Mouse (Mus musculus) lung, embryonic 14.5 days (tissue): ENCODE measurements around the gene Cbx6. TPM values are rescaled to one million over a fixed set of nuclear protein-coding genes. Genes with fewer than 3 reads are reported as not detected.
"Not testable (repeated sequence)": the region's sequence is repeated elsewhere in the genome, so short reads cannot be mapped to it uniquely, and the experiment has no call there.

ENCODE experiments used
- ATAC-seq: fragments of 200-750 bp; cut with Nextera tagmentation; 2 replicates; pipeline ENCODE4 v1.8.0; 2017; ENCODE audit warnings: mild to moderate bottlenecking, moderate TSS enrichment, moderate library complexity; ENCODE audit not compliant: insufficient read depth
- DNase-seq: peaks from one replicate; pipeline ENCODE4 v3.0.0-alpha.2; 2015
- H3K27ac ChIP-seq: fragments of 300-500 bp; sonication (generic); 2 replicates; pipeline ENCODE4 v1.5.1; 2014; ENCODE audit warnings: low read depth, mild to moderate bottlenecking, moderate library complexity
- H3K27me3 ChIP-seq: fragments of 300-500 bp; sonication (generic); 2 replicates; pipeline ENCODE4 v1.6.1; 2014; ENCODE audit warnings: low read length, control low read depth; ENCODE audit not compliant: insufficient read depth
- H3K36me3 ChIP-seq: fragments of 300-500 bp; sonication (generic); 2 replicates; pipeline ENCODE4 v1.6.1; 2014; ENCODE audit warnings: control low read depth; ENCODE audit not compliant: insufficient read depth
- H3K4me1 ChIP-seq: fragments of 300-500 bp; sonication (generic); 2 replicates; pipeline ENCODE4 v1.6.1; 2014; ENCODE audit warnings: antibody characterized with exemption, control low read depth; ENCODE audit not compliant: insufficient read depth
- H3K4me2 ChIP-seq: fragments of 300-500 bp; sonication (generic); 2 replicates; pipeline ENCODE4 v1.6.1; 2014; ENCODE audit warnings: mild to moderate bottlenecking
- H3K4me3 ChIP-seq: fragments of 300-500 bp; sonication (generic); 2 replicates; pipeline ENCODE4 v1.5.1; 2014; ENCODE audit warnings: low read depth, low read length
- H3K9ac ChIP-seq: fragments of 300-500 bp; sonication (generic); 2 replicates; pipeline ENCODE4 v1.6.1; 2014
- H3K9me3 ChIP-seq: fragments of 300-500 bp; sonication (generic); 2 replicates; pipeline ENCODE4 v1.6.1; 2016; ENCODE audit warnings: low read depth, low read length, control low read depth
- CTCF ChIP-seq: IDR thresholded peaks from 2 replicates; pipeline ENCODE4 v1.5.1; 2016; ENCODE audit warnings: antibody characterized with exemption, low read depth
- WGBS: fragments of 180-500 bp; shearing (Covaris S2); extraction: QIAGEN DNeasy Blood & Tissue Kit; methylation state at CpG from one replicate; pipeline ENCODE4 v1.1.7; 2014; 5-methylcytosine and 5-hydroxymethylcytosine counted together
- polyA plus RNA-seq: library from polyadenylated mRNA; unstranded; fragments of >200 nt; fragmentation: Nextera tagmentation; extraction: Ambion mirVana; gene quantifications from 2 replicates; pipeline ENCODE4 v1.2.1, GENCODE M21; 2014

Cbx6 gene
- polyA plus RNA-seq, 1 experiment from 2014 or later: 47.1 TPM

GRCm38 (mm10) chr15:79826221-79826935 lies 8.1 kb downstream of the Cbx6 start:
- ATAC-seq (no peak), DNase-seq (no peak)
- Histone ChIP-seq H3K4me3 (no peak overlapping the region), H3K4me2 (no peak overlapping the region), H3K27me3 (no peaks in the 10 kb centered on the region), H3K9ac (no peak overlapping the region), H3K4me1 (no peaks in the 10 kb centered on the region), H3K9me3 (no peaks in the 10 kb centered on the region), H3K36me3 (peaks cover 62% of the 10 kb centered on the region), H3K27ac (no peak overlapping the region)
- WGBS: 78% methylated on average over 9 of the region's 9 CpGs
- TF ChIP-seq CTCF: no peak

- ATAC-seq: no peak
- no peak overlapping the region for H3K4me3 ChIP-seq
- H3K27me3 ChIP-seq: no peaks in the 10 kb centered on the region
- peak; percentile 56 for DNase-seq
- TF ChIP-seq CTCF: peak; percentile 70
- WGBS: 59% methylated on average over 14 of the region's 14 CpGs
- H3K4me2 ChIP-seq: no peak overlapping the region
- H3K27ac ChIP-seq: no peak overlapping the region
- no peaks in the 10 kb centered on the region for H3K9me3 ChIP-seq
- H3K4me1 ChIP-seq: no peaks in the 10 kb centered on the region
- no peak overlapping the region for H3K9ac ChIP-seq
- H3K36me3 ChIP-seq: peaks cover 60% of the 10 kb centered on the region
Measured at GRCm38 (mm10) chr15:79825146-79825825, 9.2 kb downstream of the Cbx6 start.

GRCm38 (mm10) chr15:79823588-79824280 lies 10.8 kb downstream of the Cbx6 start:
- no peak for ATAC-seq
- Histone ChIP-seq H3K27me3 (no peaks in the 10 kb centered on the region), H3K4me2 (no peak overlapping the region), H3K4me3 (no peak overlapping the region), H3K9me3 (no peaks in the 10 kb centered on the region), H3K9ac (no peak overlapping the region), H3K4me1 (no peaks in the 10 kb centered on the region), H3K36me3 (peaks cover 53% of the 10 kb centered on the region), H3K27ac (no peak overlapping the region)
- no peak for TF ChIP-seq CTCF
- WGBS: 61% methylated on average over 19 of the region's 19 CpGs
- peak; percentile 74 for DNase-seq

GRCm38 (mm10) chr15:79822265-79823199 lies 12.0 kb downstream of the Cbx6 start:
- 55% methylated on average over 13 of the region's 13 CpGs for WGBS
- H3K27ac ChIP-seq: no peak overlapping the region
- no peak for TF ChIP-seq CTCF
- no peaks in the 10 kb centered on the region for H3K9me3 ChIP-seq
- no peaks in the 10 kb centered on the region for H3K4me1 ChIP-seq
- ATAC-seq (peak; percentile 12; the same call in 1 of the 2 replicates), DNase-seq (peak; percentile 57)
- H3K36me3 ChIP-seq: peaks cover 41% of the 10 kb centered on the region
- no peak overlapping the region for H3K9ac ChIP-seq
- H3K4me3 ChIP-seq: no peak overlapping the region
- no peak overlapping the region for H3K4me2 ChIP-seq
- H3K27me3 ChIP-seq: no peaks in the 10 kb centered on the region

- H3K36me3 ChIP-seq: peaks cover 8% of the 10 kb centered on the region
- DNase-seq (no peak), ATAC-seq (no peak)
- H3K4me3 ChIP-seq: no peak overlapping the region
- H3K27me3 ChIP-seq: no peaks in the 10 kb centered on the region
- no peaks in the 10 kb centered on the region for H3K9me3 ChIP-seq
- no peaks in the 10 kb centered on the region for H3K4me1 ChIP-seq
- peak; percentile 43 for TF ChIP-seq CTCF
- H3K4me2 ChIP-seq: no peak overlapping the region
- no peak overlapping the region for H3K9ac ChIP-seq
- no peak overlapping the region for H3K27ac ChIP-seq
- WGBS: 82% methylated on average over 4 of the region's 4 CpGs
Measured at GRCm38 (mm10) chr15:79818325-79818724, 16.2 kb downstream of the Cbx6 start.

- H3K4me1 ChIP-seq: no peaks in the 10 kb centered on the region
- H3K27me3 ChIP-seq: no peaks in the 10 kb centered on the region
- no peak overlapping the region for H3K4me2 ChIP-seq
- no peaks in the 10 kb centered on the region for H3K36me3 ChIP-seq
- no peak for TF ChIP-seq CTCF
- no peaks in the 10 kb centered on the region for H3K9me3 ChIP-seq
- ATAC-seq (no peak), DNase-seq (no peak)
- no peak overlapping the region for H3K9ac ChIP-seq
- H3K27ac ChIP-seq: no peak overlapping the region
- H3K4me3 ChIP-seq: no peak overlapping the region
- 39% methylated on average over 8 of the region's 8 CpGs for WGBS
Measured at GRCm38 (mm10) chr15:79813666-79814258, 20.7 kb downstream of the Cbx6 start.

- not testable (repeated sequence) for H3K36me3 ChIP-seq, H3K4me1 ChIP-seq, H3K9me3 ChIP-seq, H3K27ac ChIP-seq, H3K4me3 ChIP-seq, ATAC-seq, H3K27me3 ChIP-seq, H3K4me2 ChIP-seq, H3K9ac ChIP-seq, DNase-seq
- WGBS: 56% methylated on average over 2 of the region's 2 CpGs
Measured at GRCm38 (mm10) chr15:79812840-79813239, 21.6 kb downstream of the Cbx6 start.
